Mouse (Mus musculus): Measurements from ENCODE around the gene H2afv.

DNA sequence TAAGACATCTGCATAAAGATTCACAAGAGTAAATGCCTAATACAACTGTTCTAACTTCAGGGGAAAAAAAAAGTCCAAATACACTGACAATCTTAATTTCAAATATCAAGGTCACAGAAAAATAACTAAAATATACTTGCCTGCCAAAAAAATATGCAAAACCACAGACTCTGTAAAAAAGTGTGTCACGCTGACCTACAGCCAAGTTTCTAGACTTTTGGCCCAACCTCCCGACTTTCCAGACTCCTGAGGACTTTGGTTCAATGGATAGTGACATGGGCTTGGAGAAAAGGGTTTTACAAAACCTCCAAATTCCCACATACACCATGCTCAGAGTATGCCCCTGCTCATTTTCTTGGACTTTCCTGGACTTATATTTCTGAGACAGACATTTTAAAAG is 24.3 kb upstream of the H2afv start:
- TF ChIP-seq TAL1 (IDR thresholded peaks at IDR 0.05; ENCODE audit: low read length) = no peak
- TF ChIP-seq GATA1 (IDR thresholded peaks at IDR 0.05; ENCODE audit: low read length) = no peak

All from erythroblast, embryonic 14.5 days (primary cell).